Mouse (Mus musculus) mouse embryonic stem cell (cell line): ENCODE data around the gene Plpp7.

Source experiments
- in situ Hi-C, 2 experiments: fragments of 300-500 bp; cut with MboI; formaldehyde crosslinking; loops; 1 replicate in 1 of 2; 3 replicates in 1 of 2; pipeline ENCODE4 v1.14.3; 2019 to 2020; ENCODE audit warnings: low sequenced_read_pairs in 2 of 2, low pct_unique_long_range_greater_than_20kb in 1 of 2, mixed read lengths in 1 of 2; ENCODE audit not compliant: unreplicated experiment in 1 of 2

Plpp7 gene

GRCm38 (mm10) chr2:32129383-32130074 is 34.2 kb downstream of the Plpp7 start:
- in situ Hi-C loops: loop anchor here (10.0 kb wide), 2 partner anchors 155 to 355 kb away; partner anchors contain the start of genes Golga2 (in 1 of the 2) and Swi5 (in 1 of the 2)

- in situ Hi-C loops: loop anchor here (10.0 kb wide), 2 partner anchors 154 to 354 kb away; partner anchors contain the start of genes Golga2 (in 1 of the 2) and Swi5 (in 1 of the 2)
Measured at GRCm38 (mm10) chr2:32130435-32130834, 35.1 kb downstream of the Plpp7 start.

GRCm38 (mm10) chr2:32131205-32131834 is 36.0 kb downstream of the Plpp7 start:
- in situ Hi-C loops: loop anchor here (10.0 kb wide), 2 partner anchors 153 to 353 kb away; partner anchors contain the start of genes Golga2 (in 1 of the 2) and Swi5 (in 1 of the 2)

- in situ Hi-C loops: loop anchor here (10.0 kb wide), 2 partner anchors 153 to 353 kb away; partner anchors contain the start of genes Golga2 (in 1 of the 2) and Swi5 (in 1 of the 2)
Measured at GRCm38 (mm10) chr2:32131866-32132566, 36.7 kb downstream of the Plpp7 start.

GRCm38 (mm10) chr2:32132567-32132992 is 37.3 kb downstream of the Plpp7 start:
- in situ Hi-C loops: loop anchor here (10.0 kb wide), 2 partner anchors 152 to 352 kb away; partner anchors contain the start of genes Golga2 (in 1 of the 2) and Swi5 (in 1 of the 2)

GRCm38 (mm10) chr2:32134039-32134438 is 38.7 kb downstream of the Plpp7 start:
- in situ Hi-C loops: loop anchor here (10.0 kb wide), 2 partner anchors 151 to 351 kb away; partner anchors contain the start of genes Golga2 (in 1 of the 2) and Swi5 (in 1 of the 2)

GRCm38 (mm10) chr2:32137667-32138266 is 42.4 kb downstream of the Plpp7 start:
- in situ Hi-C loops: loop anchor here (10.0 kb wide), 2 partner anchors 147 to 347 kb away; partner anchors contain the start of genes Golga2 (in 1 of the 2) and Swi5 (in 1 of the 2)

GRCm38 (mm10) chr2:32139377-32139776 is 44.0 kb downstream of the Plpp7 start:
- in situ Hi-C loops: loop anchor here (10.0 kb wide), 2 partner anchors 145 to 345 kb away; partner anchors contain the start of genes Golga2 (in 1 of the 2) and Swi5 (in 1 of the 2)

GRCm38 (mm10) chr2:32140498-32140934 is 45.2 kb downstream of the Plpp7 start:
- in situ Hi-C loops: no loop called here

GRCm38 (mm10) chr2:32141602-32142001 is 46.3 kb downstream of the Plpp7 start:
- in situ Hi-C loops: no loop called here

- in situ Hi-C loops: no loop called here
Measured at GRCm38 (mm10) chr2:32142368-32142767, 47.0 kb downstream of the Plpp7 start.

GRCm38 (mm10) chr2:32144633-32145032 is 49.3 kb downstream of the Plpp7 start:
- in situ Hi-C loops: no loop called here

GRCm38 (mm10) chr2:32146617-32147162 is 51.4 kb downstream of the Plpp7 start:
- in situ Hi-C loops: no loop called here

- in situ Hi-C loops: no loop called here
Measured at GRCm38 (mm10) chr2:32150135-32150534, 54.8 kb downstream of the Plpp7 start.

GRCm38 (mm10) chr2:32150562-32150923 is 55.2 kb downstream of the Plpp7 start:
- in situ Hi-C loops: no loop called here

GRCm38 (mm10) chr2:32150924-32151659 is 55.8 kb downstream of the Plpp7 start, which contains the start of gene Prrc2b:
Gene Prrc2b, plus strand, starts transcription at chr2:32151082.
- in situ Hi-C loops: no loop called here

- in situ Hi-C loops: no loop called here
Measured at GRCm38 (mm10) chr2:32151660-32152366, 56.5 kb downstream of the Plpp7 start.
